Comparison of ENCODE assay signal across 1 mouse cellular context in the genomic region with DNA sequence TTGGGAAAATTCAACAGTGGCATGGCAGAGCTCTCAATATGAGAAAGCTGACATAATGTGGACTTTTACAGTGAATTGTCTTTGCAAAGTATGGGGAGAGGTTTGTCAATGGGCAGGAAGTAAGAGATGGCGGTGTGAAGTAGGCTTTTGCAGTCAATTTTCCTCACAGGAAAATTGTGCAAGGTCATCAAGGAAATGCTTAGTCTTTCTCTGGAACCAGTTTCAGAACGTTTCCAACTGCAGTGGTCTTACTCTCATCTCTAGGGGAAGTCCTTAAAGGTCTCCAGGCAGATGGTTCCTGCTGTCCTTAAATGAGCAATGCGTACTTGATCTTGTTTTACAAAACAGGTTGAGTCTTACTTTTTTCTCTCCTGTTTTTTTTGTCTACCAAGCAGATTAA.
TF ChIP-seq lines count a peak whose summit lies in the region.

No protein-coding gene starts in this region.

TF ChIP-seq in CH12.LX, 34 proteins besides CTCF, POLR2A, EP300 and RAD21:
- peak; percentile 10; the same call in 1 of the 2 replicates for TF ChIP-seq MAFK (IDR thresholded peaks at IDR 0.05; ENCODE audit: insufficient replicate concordance, low read length)
- TF ChIP-seq ETS1 (conservative IDR thresholded peaks at IDR 0.05; ENCODE audit: low read depth, low read length): no peak
TF ChIP-seq in CH12.LX: peak in this region for 1.
